Mouse (Mus musculus): ENCODE measurements around the gene Olfr477.
"Not testable (repeated sequence)": the region's sequence is repeated elsewhere in the genome, so short reads cannot be mapped to it uniquely, and the experiment has no call there.

Olfr477 gene

GRCm38 (mm10) chr7:107986393-107986792, at the start of gene Olfr477:
TSS of gene Olfr477 (plus strand) at chr7:107986693.
- no peak for DNase-seq (ENCODE audit: low spot score)

GRCm38 (mm10) chr7:107952539-107952938, 34.0 kb upstream of the Olfr477 start:
- DNase-seq (ENCODE audit: low spot score): not testable (repeated sequence)

GRCm38 (mm10) chr7:107954343-107954742, 32.1 kb upstream of the Olfr477 start, which contains the start of gene Olfr474:
TSS of gene Olfr474 (plus strand) at chr7:107954643.
- DNase-seq (ENCODE audit: low spot score): no peak

- no peak for DNase-seq (ENCODE audit: low spot score)
These were observed 22.0 kb upstream of the Olfr477 start, which contains the start of gene Olfr476 for GRCm38 (mm10) chr7:107964503-107964902. TSS of gene Olfr476 (plus strand) at chr7:107964803.

GRCm38 (mm10) chr7:108014256-108014655, 27.8 kb downstream of the Olfr477 start:
- DNase-seq (ENCODE audit: low spot score): not testable (repeated sequence)

- no peak for DNase-seq (ENCODE audit: low spot score)
These were observed 47.4 kb downstream of the Olfr477 start, which contains the start of gene Olfr478 for GRCm38 (mm10) chr7:108033889-108034288. TSS of gene Olfr478 (minus strand) at chr7:108033989.

All from testis, postnatal 14 days (tissue).